Mouse (Mus musculus) liver, embryonic 12.5 days (tissue): ENCODE measurements at regions not wholly inside any gene's neighbourhood (a gene's known extent, or its start where the extent isn't known, plus 50 kb on each side); places are given as distances from the start of the nearest gene placed in this dataset.
A peak's percentile ranks its signal among the peaks of the same experiment; 100 is the strongest.

Source experiments
- ATAC-seq: fragments of 200-750 bp; cut with Nextera tagmentation; 2 replicates; pipeline ENCODE4 v1.8.0; 2017; ENCODE audit warnings: moderate number of reproducible peaks, mild to moderate bottlenecking, moderate library complexity
- H3K27ac ChIP-seq: fragments of 300-500 bp; sonication (generic); 2 replicates; pipeline ENCODE4 v1.5.1; 2016; ENCODE audit warnings: mild to moderate bottlenecking
- H3K27me3 ChIP-seq: fragments of 300-500 bp; sonication (generic); replicated peaks from 2 replicates; pipeline ENCODE4 v1.6.1; 2016; ENCODE audit warnings: mild to moderate bottlenecking, moderate library complexity
- H3K36me3 ChIP-seq: fragments of 300-500 bp; sonication (generic); 2 replicates; pipeline ENCODE4 v1.6.1; 2016; ENCODE audit warnings: mild to moderate bottlenecking, moderate library complexity
- H3K4me1 ChIP-seq: fragments of 300-500 bp; sonication (generic); 2 replicates; pipeline ENCODE4 v1.6.1; 2016
- H3K4me2 ChIP-seq: fragments of 300-500 bp; sonication (generic); 2 replicates; pipeline ENCODE4 v1.6.1; 2016; ENCODE audit warnings: mild to moderate bottlenecking, moderate library complexity
- H3K4me3 ChIP-seq: fragments of 300-500 bp; sonication (generic); 2 replicates; pipeline ENCODE4 v1.5.1; 2016; ENCODE audit warnings: mild to moderate bottlenecking, moderate library complexity
- H3K9ac ChIP-seq: fragments of 300-500 bp; sonication (generic); 2 replicates; pipeline ENCODE4 v1.6.1; 2016; ENCODE audit warnings: mild to moderate bottlenecking, moderate library complexity
- H3K9me3 ChIP-seq: fragments of 300-500 bp; sonication (generic); replicated peaks from 2 replicates; pipeline ENCODE4 v1.6.1; 2016; ENCODE audit warnings: mild to moderate bottlenecking, moderate library complexity
- WGBS: fragments of 180-500 bp; shearing (Covaris S2); methylation state at CpG from one replicate; pipeline ENCODE4 v1.1.7; 2016; ENCODE audit not compliant: insufficient replicate concordance; 5-methylcytosine and 5-hydroxymethylcytosine counted together

DNA sequence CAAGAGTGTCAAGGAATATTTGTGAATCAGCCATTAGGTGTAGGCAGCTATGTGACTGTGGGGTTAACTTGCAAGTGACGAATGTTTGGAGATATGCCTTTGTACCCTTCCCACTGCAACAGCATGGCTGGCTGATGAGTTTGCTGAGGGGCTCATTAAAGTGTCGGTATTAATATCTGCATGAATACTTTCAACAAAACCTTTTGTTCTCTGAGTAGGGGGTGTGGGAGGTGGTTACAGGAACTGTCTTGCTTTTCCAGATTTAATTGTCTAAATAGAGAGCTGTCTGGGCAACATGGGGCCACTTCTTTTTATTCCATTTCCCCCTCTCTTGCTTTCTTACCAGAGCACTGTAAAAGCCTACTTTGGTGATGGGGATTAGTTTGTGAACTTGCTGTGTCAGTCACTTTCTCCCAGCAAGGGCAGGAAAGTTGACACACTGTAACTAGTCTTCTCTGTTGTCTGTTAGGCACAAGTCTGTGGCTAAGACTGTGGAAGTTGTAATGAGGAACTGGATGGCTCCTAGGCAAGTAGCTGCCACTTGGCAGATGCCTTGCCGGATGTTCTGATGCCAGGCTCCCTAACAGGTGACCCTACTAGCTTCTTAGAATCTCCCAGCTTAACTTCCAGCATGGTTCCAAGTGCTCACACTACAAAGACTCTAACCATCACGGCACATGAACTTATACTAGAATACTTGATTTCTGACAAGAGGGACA is 208.7 kb upstream of the Fggy start:
- Histone ChIP-seq H3K4me2 (no peak overlapping the region), H3K27ac (no peak overlapping the region), H3K9ac (no peak overlapping the region), H3K4me1 (no peaks in the 10 kb centered on the region), H3K36me3 (no peaks in the 10 kb centered on the region), H3K4me3 (no peak overlapping the region), H3K27me3 (no peaks in the 10 kb centered on the region), H3K9me3 (no peaks in the 10 kb centered on the region)
- WGBS, result 51% methylated on average over 4 of the region's 4 CpGs
- no peak for ATAC-seq

DNA sequence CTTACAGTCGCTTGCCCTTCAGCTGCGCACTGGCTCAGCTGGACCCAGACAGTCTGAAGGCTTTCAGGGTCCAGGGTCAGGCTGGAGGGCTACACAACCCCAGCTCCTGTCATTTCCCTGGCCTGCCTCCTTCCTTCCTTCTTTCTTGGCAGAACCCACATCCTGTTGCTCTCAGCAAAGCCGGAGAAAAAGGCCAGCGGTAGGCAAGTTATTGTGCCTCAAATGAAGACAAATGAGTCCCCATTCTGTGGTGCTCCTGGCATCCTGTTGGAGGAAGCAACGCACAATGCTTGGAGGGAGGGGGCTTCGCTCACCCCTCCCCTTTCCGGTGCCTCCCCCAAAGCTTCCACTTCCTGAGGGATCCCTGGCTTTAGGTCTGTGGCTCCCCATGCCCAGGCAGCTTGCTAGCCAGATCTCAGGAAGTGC is 203.4 kb upstream of the Fggy start:
- H3K27ac ChIP-seq, result peak overlapping the region; percentile 7; the same call in 1 of the 2 replicates
- peak; percentile 57; the same call in 1 of the 2 replicates for ATAC-seq
- H3K36me3 ChIP-seq, result no peaks in the 10 kb centered on the region
- no peak overlapping the region for H3K4me3 ChIP-seq
- no peaks in the 10 kb centered on the region for H3K27me3 ChIP-seq
- H3K4me1 ChIP-seq, result peaks cover 5% of the 10 kb centered on the region; the same call in 1 of the 2 replicates
- no peak overlapping the region for H3K4me2 ChIP-seq
- H3K9ac ChIP-seq, result no peak overlapping the region
- no peaks in the 10 kb centered on the region for H3K9me3 ChIP-seq
- 13% methylated on average over 7 of the region's 7 CpGs for WGBS

DNA sequence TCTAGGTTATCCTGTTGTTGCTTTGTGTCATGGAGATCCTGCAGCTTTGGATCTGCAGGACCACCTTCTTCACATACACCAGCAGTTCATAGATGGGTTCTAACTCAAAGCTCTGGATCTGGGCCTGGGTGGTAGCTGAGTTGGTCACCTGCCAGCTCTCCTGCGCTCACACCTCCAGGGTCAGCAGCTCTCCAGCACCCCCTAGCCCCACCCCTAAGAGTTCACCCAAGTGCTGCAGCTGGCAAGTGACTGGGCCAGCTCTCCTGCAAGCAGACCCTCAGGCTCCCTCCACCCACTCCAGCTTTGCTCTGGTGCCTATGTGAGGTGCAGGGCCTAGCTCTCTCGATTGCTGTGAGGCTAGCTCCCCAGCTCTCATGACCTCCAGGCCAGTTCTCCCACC is 198.6 kb upstream of the Fggy start:
- H3K9ac ChIP-seq, result no peak overlapping the region
- H3K4me1 ChIP-seq, result peaks cover 4% of the 10 kb centered on the region; the same call in 1 of the 2 replicates
- H3K4me2 ChIP-seq, result no peak overlapping the region
- ATAC-seq, result no peak
- no peak overlapping the region for H3K4me3 ChIP-seq
- H3K36me3 ChIP-seq, result no peaks in the 10 kb centered on the region
- no peaks in the 10 kb centered on the region for H3K9me3 ChIP-seq
- H3K27ac ChIP-seq, result no peak overlapping the region
- WGBS, result 60% methylated on average over 2 of the region's 2 CpGs
- H3K27me3 ChIP-seq, result no peaks in the 10 kb centered on the region

DNA sequence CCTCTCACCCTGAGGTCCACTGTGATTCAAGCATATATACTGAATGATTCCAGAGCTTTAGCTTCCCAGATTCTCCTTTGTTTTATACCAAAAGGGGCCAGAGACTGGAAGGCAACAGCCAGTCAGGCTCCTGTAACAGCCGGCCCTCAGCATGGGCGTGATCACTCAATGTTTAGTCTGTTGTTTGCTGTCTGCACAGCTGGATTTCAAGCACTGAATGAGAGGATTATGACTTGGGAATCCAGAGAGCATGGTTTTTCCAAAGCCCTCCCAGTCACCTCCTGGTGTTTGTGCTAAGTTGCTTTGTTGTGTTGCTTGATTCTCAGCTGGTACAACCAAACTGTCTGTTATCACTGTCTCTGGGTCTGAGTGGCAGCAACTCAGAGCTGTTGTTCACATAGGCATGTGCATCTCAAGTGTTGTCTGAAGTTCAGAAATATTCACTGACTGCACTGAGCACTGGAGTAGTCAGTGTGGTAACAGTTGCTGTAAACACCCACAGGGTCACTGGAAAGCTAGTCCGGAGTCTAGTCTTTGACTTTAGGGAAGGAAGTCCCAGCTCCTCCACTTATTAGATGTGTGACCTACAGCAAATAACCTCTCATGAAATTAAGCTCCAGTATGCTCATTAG is 196.9 kb upstream of the Fggy start:
- no peaks in the 10 kb centered on the region for H3K36me3 ChIP-seq
- H3K27me3 ChIP-seq, result no peaks in the 10 kb centered on the region
- no peaks in the 10 kb centered on the region for H3K4me1 ChIP-seq
- no peak overlapping the region for H3K4me3 ChIP-seq
- no peak overlapping the region for H3K4me2 ChIP-seq
- ATAC-seq, result no peak
- H3K27ac ChIP-seq, result no peak overlapping the region
- no peaks in the 10 kb centered on the region for H3K9me3 ChIP-seq
- no peak overlapping the region for H3K9ac ChIP-seq
- 48% methylated on average over 3 of the region's 3 CpGs for WGBS

DNA sequence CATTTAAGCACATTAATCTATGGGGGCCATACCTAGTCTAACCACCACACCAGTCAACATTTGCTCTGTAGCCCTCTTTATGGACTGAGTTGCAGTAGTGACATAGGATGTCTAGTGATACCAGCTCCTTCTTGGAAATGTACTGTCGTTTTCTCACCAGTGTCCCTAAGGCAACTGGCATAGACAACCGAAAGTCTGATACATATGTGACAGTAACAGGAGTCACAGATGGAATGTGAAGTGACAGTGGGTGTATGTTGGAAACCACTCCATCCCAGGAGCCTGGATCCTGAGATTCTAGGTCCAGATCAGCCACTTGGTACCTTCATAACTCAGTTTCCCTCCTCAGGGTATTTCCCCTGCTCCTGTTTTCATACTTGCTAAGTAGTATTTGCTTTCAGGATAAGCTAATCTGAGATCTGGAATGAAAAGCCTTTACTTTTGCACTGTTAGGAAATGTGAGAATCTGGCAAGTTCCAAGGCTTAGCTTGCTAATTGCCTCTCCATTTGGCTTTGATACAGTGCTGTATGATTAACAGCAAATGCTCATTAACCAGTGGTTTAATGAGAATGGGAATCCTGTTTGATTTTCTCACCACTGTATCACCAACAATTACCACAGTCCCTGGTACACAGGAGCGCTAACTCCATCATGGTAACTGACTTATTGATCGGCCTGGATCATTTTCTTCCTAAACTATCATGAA is 192.8 kb upstream of the Fggy start:
- 66% methylated on average over 4 of the region's 4 CpGs for WGBS
- ATAC-seq, result no peak

DNA sequence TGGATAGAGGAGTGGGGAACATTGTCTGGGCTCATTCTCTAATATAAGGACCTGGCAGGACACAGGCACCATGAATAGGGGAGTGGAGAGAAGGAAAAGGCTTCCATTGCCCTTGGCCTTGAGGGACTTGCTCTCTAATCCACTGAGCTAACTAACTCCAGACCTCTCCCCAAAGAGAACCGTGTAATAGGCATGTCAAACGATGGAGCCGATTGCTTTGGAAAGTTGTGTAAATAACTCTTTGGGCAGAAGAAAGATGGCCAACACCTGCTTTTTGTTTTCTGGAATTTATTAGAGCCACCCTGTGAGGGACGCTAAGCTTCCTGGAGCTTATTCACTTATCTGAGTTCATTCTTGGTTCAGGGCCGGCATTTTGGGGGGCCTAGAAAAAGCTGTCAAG is 180.9 kb upstream of the Fggy start:
- H3K9me3 ChIP-seq, result no peaks in the 10 kb centered on the region
- no peaks in the 10 kb centered on the region for H3K27me3 ChIP-seq
- no peak overlapping the region for H3K4me3 ChIP-seq
- no peak overlapping the region for H3K9ac ChIP-seq
- WGBS, result 71% methylated on average over 5 of the region's 5 CpGs
- no peaks in the 10 kb centered on the region for H3K4me1 ChIP-seq
- no peak overlapping the region for H3K4me2 ChIP-seq
- no peak overlapping the region for H3K27ac ChIP-seq
- no peak for ATAC-seq
- no peaks in the 10 kb centered on the region for H3K36me3 ChIP-seq

More for the DNA sequence above, 192.8 kb upstream of the Fggy start:
- H3K27ac ChIP-seq, result no peak overlapping the region
- H3K4me2 ChIP-seq, result no peak overlapping the region
- no peak overlapping the region for H3K4me3 ChIP-seq
- no peak overlapping the region for H3K9ac ChIP-seq
- no peaks in the 10 kb centered on the region for H3K36me3 ChIP-seq
- H3K4me1 ChIP-seq, result no peaks in the 10 kb centered on the region
- no peaks in the 10 kb centered on the region for H3K9me3 ChIP-seq
- H3K27me3 ChIP-seq, result no peaks in the 10 kb centered on the region

DNA sequence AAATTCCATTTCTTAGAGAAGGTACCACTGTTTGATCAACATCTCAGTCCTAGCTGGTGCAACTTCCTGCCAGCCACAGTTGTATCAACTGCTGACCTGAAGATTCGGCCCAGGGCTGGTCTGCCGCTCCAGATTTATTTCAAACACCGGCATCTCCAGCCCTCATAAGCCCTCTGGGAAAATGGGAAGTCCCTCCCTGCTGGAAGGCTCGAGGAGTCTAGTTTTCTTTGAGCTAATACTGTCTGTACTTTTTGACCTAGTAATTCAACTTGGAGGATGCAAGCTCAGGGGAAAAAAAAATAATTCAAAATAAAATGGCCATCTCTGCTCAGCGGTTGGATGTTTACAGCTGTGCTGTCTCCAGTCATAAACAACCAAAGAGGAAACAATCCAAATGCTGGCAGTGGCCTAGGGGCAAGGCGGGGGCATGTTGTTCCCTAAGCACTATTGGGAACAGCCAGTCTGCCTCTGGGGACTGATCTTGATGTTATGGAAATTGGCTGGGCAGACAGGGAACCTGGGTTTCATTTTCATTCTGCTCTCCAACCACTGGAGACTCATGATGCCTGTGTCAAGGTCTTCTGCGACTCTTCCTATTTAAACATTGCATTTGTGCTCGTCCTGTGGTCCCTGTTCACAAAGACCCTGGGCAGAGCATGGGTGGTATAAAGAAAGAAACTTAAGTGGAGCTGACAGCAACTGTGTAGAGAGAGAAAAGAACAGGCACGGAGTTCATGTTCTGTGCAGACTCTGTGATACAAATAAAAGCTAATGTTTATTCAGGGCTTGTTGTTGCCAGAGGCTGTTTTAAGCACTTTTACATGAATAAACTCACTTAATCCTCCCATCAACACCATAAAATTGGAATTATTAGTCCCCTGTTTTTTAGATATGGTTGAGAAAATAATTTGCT is 179.8 kb upstream of the Fggy start:
- Histone ChIP-seq H3K4me2 (no peak overlapping the region), H3K27ac (no peak overlapping the region), H3K27me3 (no peaks in the 10 kb centered on the region), H3K4me3 (no peak overlapping the region), H3K9ac (no peak overlapping the region), H3K36me3 (no peaks in the 10 kb centered on the region), H3K9me3 (no peaks in the 10 kb centered on the region), H3K4me1 (no peaks in the 10 kb centered on the region)
- no peak for ATAC-seq
- WGBS, result 63% methylated on average over 9 of the region's 9 CpGs

DNA sequence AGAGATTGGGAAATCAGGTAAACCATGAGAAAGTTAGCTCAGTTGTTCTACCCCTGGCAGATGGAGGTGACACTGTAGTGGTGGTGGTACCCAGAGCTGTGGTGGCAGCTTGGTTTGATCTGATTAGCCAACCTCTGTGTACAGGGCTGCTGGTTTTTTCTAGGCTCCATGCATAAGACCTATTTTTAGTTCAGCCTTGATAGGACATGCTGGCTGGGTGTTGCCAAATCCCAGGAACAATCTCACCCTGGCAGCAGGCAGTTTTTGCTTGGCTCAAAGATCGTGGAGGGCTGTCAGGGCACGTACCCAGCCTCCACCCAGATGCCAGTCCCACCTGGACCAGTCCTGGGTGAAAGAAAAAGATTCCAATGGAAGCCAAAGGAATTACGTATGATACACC is 178.7 kb upstream of the Fggy start:
- ATAC-seq, result no peak

DNA sequence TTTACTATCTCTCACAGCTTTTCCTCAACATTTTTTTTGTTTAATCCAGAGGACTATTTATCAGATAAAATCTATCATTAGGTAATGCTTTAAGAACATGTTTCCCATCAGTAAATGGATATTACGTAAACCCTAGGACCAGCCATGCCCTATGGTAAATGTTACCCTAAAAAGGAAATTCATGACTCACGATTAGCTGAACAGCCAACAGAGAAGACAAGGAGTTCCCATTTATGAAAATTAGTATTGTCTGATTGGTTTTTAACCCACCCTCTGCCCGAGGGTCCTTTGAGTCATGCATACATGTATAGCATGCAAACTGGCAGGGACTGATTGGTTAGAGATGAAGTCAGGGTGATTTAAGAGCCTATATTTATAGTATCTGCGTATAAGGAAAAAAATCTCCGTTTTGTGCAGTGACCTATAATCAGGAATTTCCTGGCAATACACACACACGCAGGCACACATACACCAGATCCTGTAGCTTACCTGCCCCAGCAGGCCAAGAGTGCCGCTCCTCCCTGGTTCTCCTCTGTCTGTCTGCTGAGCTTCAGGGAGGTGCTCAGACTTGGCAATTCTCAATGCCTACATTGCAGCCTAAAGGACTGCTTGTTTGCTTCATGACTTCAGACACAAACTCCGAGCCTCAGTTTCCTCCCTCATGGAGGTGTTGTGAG is 174.0 kb upstream of the Fggy start:
- Histone ChIP-seq H3K4me3 (no peak overlapping the region), H3K4me1 (0 out of 2 replicates have a peak, but pooled peaks cover 2% of the 10 kb centered on the region), H3K4me2 (no peak overlapping the region), H3K27ac (no peak overlapping the region), H3K36me3 (no peaks in the 10 kb centered on the region), H3K9ac (no peak overlapping the region), H3K9me3 (no peaks in the 10 kb centered on the region), H3K27me3 (no peaks in the 10 kb centered on the region)
- ATAC-seq, result no peak
- 67% methylated on average over 8 of the region's 8 CpGs for WGBS

More for the DNA sequence above, 178.7 kb upstream of the Fggy start:
- H3K4me3 ChIP-seq, result no peak overlapping the region
- WGBS, result 68% methylated on average over 3 of the region's 3 CpGs
- no peak overlapping the region for H3K27ac ChIP-seq
- H3K9ac ChIP-seq, result no peak overlapping the region
- H3K4me1 ChIP-seq, result no peaks in the 10 kb centered on the region
- no peaks in the 10 kb centered on the region for H3K27me3 ChIP-seq
- no peaks in the 10 kb centered on the region for H3K9me3 ChIP-seq
- H3K4me2 ChIP-seq, result no peak overlapping the region
- H3K36me3 ChIP-seq, result no peaks in the 10 kb centered on the region

DNA sequence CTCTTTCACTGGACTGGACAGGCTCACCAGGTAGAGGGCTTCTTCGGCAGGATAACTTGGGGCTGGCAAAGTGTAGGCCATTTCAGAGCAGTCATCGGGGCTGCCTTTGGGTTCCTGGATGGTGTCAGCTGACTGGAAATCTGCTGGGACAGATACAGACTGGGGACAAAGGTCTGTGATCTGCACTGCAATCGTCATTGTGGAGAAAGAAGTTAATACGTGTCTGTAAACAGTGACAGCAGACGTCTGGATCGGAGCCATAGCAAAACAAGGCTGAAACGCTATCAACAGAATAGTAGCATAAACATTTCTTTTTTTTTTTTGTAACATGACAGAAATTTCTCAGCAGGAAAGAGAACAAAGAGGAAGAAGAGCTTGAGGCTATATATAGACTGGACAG is 171.8 kb upstream of the Fggy start:
- Histone ChIP-seq H3K4me2 (no peak overlapping the region), H3K9ac (no peak overlapping the region), H3K4me1 (0 out of 2 replicates have a peak, but pooled peaks cover 2% of the 10 kb centered on the region), H3K4me3 (no peak overlapping the region), H3K27me3 (no peaks in the 10 kb centered on the region), H3K36me3 (no peaks in the 10 kb centered on the region), H3K9me3 (no peaks in the 10 kb centered on the region), H3K27ac (no peak overlapping the region)
- peak; percentile 52; the same call in 1 of the 2 replicates for ATAC-seq
- WGBS, result 13% methylated on average over 7 of the region's 7 CpGs

DNA sequence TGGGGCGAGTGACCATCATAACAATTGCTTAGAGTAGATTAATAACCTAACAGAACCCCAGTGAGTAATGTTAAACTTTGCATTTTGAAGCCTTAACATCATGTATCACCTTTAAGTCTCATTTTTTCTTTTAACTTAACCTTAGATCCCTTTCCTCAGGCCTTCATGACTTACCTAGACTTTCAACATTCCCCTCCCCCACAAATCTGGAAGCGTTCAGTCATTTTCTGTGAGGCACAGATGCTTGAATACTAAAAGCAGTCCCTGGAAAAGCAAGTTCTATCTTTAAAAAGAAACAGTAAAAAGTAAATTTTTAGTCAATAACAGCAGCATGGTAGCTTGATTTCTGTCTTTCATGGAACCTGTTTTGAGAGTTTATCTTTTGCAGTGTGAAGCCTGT is 171.3 kb upstream of the Fggy start:
- ATAC-seq, result no peak
- WGBS, result 16% methylated on average over 2 of the region's 2 CpGs
- H3K4me2 ChIP-seq, result no peak overlapping the region
- H3K4me1 ChIP-seq, result 0 out of 2 replicates have a peak, but pooled peaks cover 2% of the 10 kb centered on the region
- H3K27me3 ChIP-seq, result no peaks in the 10 kb centered on the region
- H3K4me3 ChIP-seq, result no peak overlapping the region
- no peaks in the 10 kb centered on the region for H3K9me3 ChIP-seq
- H3K27ac ChIP-seq, result no peak overlapping the region
- no peaks in the 10 kb centered on the region for H3K36me3 ChIP-seq
- no peak overlapping the region for H3K9ac ChIP-seq
